Mouse (Mus musculus): ENCODE results near the gene Ifitm5.

Gene Ifitm5

GRCm38 (mm10) chr7:140941222-140942051 lies 8.7 kb downstream of the Ifitm5 start, which contains the start of gene Pgghg:
Gene Pgghg (plus strand): TSS chr7:140941391.
- peak in 1 of 2 experiments; percentile 37 for DNase-seq (ENCODE audit: low spot score in 2 of 2)

GRCm38 (mm10) chr7:140939669-140940171 lies 10.4 kb downstream of the Ifitm5 start:
- no peak for DNase-seq (ENCODE audit: low spot score in 2 of 2)

GRCm38 (mm10) chr7:140938896-140939295 lies 11.2 kb downstream of the Ifitm5 start:
- DNase-seq (ENCODE audit: low spot score in 2 of 2): no peak

GRCm38 (mm10) chr7:140938436-140938835 lies 11.7 kb downstream of the Ifitm5 start:
- no peak for DNase-seq (ENCODE audit: low spot score in 2 of 2)

- no peak for DNase-seq (ENCODE audit: low spot score in 2 of 2)
These were observed 22.9 kb downstream of the Ifitm5 start for GRCm38 (mm10) chr7:140927181-140927580.

- no peak for DNase-seq (ENCODE audit: low spot score in 2 of 2)
These were observed 26.9 kb downstream of the Ifitm5 start for GRCm38 (mm10) chr7:140923070-140923775.

GRCm38 (mm10) chr7:140922398-140923069 lies 27.6 kb downstream of the Ifitm5 start:
- no peak for DNase-seq (ENCODE audit: low spot score in 2 of 2)

GRCm38 (mm10) chr7:140921225-140921975 lies 28.7 kb downstream of the Ifitm5 start:
- no peak for DNase-seq (ENCODE audit: low spot score in 2 of 2)

- no peak for DNase-seq (ENCODE audit: low spot score in 2 of 2)
These were observed 29.6 kb downstream of the Ifitm5 start, which contains the start of gene Nlrp6 for GRCm38 (mm10) chr7:140920418-140921029. Gene Nlrp6 (plus strand): TSS chr7:140920902.

GRCm38 (mm10) chr7:140919911-140920310 lies 30.2 kb downstream of the Ifitm5 start:
- no peak for DNase-seq (ENCODE audit: low spot score in 2 of 2)

GRCm38 (mm10) chr7:140914031-140914690 lies 35.9 kb downstream of the Ifitm5 start:
- DNase-seq (ENCODE audit: low spot score in 2 of 2): no peak

GRCm38 (mm10) chr7:140912846-140913482 lies 37.1 kb downstream of the Ifitm5 start:
- DNase-seq (ENCODE audit: low spot score in 2 of 2): no peak

- no peak for DNase-seq (ENCODE audit: low spot score in 2 of 2)
These were observed 37.8 kb downstream of the Ifitm5 start for GRCm38 (mm10) chr7:140912293-140912692.

GRCm38 (mm10) chr7:140908634-140909107 lies 41.4 kb downstream of the Ifitm5 start:
- DNase-seq (ENCODE audit: low spot score in 2 of 2): peak; percentile 27 to 64

- no peak for DNase-seq (ENCODE audit: low spot score in 2 of 2)
These were observed 41.9 kb downstream of the Ifitm5 start for GRCm38 (mm10) chr7:140908181-140908580.

- DNase-seq (ENCODE audit: low spot score in 2 of 2): no peak
These were observed 42.4 kb downstream of the Ifitm5 start for GRCm38 (mm10) chr7:140907697-140908096.

GRCm38 (mm10) chr7:140907131-140907530 lies 43.0 kb downstream of the Ifitm5 start:
- no peak for DNase-seq (ENCODE audit: low spot score in 2 of 2)

- DNase-seq (ENCODE audit: low spot score in 2 of 2): no peak
These were observed 44.4 kb downstream of the Ifitm5 start for GRCm38 (mm10) chr7:140905642-140906081.

- peak; percentile 43 to 71 for DNase-seq (ENCODE audit: low spot score in 2 of 2)
These were observed 46.9 kb downstream of the Ifitm5 start for GRCm38 (mm10) chr7:140903212-140903611.
